Mouse (Mus musculus): Measurements from ENCODE around the gene Prkar1a. TPM values are rescaled to one million over a fixed set of nuclear protein-coding genes. Genes with fewer than 3 reads are reported as not detected.

Gene Prkar1a
- 100 to 1,000 TPM; 136 to 142 TPM for total RNA-seq (2021)
- long read RNA-seq, experiment 1, transcript Prkar1a-201 (11 exons, 3,359 nt), result major isoform, 71 of 145 reads
- long read RNA-seq, experiment 1, partial matches to known transcripts, result 53 of 145 reads
- long read RNA-seq, experiment 1, other reads (novel, unspliced or antisense), result 21 of 145 reads
- long read RNA-seq, experiment 2, transcript Prkar1a-201 (11 exons, 3,359 nt), result major isoform, 90 of 143 reads
- long read RNA-seq, experiment 2, partial matches to known transcripts, result 34 of 143 reads
- long read RNA-seq, experiment 2, other reads (novel, unspliced or antisense), result 19 of 143 reads

DNA sequence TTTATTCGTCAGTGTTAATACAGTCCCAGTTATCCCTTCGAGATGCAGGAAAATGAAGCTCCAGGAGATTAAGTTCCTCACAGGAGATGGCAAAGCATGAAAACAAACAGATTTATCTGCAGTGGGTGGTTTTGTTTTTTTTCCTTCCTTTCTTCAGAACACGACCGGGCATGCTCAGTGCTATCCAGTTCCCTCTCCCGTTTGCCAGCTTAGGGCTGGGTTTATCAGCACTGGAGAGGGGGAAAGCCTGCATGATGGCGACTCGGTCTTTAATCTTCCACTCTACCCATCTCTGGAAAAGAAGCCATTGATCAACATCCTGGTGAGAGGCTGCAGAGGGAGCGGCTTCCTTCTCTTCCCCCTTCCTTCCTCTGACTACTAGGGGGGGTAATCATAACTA is at the start of gene Prkar1a:
Prkar1a (plus strand) TSS at position 200 of the 400 bp plus-strand sequence.
- no peak for DNase-seq

DNA sequence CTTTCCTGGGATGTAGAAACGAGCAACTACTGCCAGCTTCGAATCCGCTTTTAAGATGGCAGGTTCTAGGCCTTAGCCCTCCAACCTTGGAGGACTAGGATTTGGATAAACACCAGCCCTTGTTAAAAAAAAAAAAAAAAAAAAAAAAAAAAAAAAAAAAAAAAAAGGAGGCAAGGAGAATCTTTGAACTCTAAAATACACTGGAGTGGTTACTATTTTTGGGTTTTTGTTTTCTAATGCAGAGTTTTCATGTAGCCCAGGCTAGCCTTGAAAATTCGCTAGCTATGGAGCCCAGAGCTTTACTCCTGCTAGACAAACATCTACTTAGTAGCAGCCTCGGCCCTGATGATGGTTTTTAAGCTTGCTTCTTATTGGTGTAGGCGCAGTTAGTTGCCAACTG is 41.6 kb upstream of the Prkar1a start:
- no peak for DNase-seq

DNA sequence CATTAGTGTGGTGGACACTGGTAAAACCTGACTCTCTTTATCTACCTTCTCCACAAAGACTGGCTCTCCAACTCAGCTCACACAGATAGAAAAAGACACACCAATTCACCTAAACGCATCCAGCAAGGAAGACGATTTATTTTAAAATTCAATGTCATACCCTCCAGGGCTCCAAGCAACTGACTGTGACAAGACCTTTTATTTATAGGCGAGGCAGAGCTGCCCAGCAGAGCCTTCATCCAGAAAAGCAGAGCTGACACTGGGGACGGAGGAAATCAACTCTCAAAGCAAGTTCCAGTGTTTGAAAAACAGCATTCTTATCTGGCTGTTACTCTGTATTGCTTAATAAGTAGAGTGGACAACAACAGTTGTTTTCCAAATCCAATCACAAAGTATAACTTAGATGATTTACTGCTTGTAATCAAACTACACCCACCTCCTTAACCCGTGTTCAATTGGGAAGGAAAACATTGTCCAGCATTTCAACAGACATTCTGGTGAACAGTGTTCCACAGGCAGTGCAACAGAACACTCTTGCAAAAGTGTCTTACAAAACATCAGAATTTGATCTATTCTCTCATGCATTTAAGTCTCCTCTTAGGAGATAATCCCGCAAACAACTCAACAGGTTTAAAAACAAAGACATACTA is 40.1 kb upstream of the Prkar1a start:
- no peak for DNase-seq

DNA sequence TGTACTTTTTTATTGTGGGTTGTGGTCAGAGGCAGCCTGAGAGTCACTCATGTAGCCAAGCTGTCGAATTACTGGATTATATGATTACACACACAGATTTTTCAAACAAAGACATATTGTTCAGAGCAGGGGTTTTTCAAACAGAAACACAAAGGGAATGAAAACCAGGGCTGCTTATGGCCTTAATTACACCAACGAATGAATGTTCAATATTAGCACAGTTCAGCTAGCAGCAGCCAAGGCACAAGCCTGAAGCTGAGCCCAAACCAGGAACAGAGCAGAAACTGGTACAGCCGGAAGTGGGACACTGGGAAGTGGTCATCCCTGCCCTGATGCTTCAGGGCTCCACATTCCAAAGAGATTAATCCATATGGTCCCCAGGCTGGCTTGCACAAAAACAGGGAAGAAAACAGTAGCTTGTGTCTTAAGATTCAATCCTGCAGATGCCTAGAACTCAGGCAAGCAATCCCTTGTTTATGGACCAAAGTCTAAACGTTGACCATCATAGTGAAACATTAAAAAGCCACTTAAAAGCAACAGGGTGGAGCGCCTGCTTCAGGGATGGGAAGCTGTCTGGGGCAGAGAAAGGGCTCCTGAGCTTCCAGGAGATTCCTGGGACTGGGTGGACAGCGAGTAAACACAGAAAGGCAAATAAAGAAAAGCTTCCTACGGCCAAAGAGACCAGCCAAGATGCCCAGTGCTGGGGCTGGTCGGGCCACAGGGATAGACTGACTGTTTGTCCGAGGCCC is 39.0 kb upstream of the Prkar1a start:
- DNase-seq, result no peak

DNA sequence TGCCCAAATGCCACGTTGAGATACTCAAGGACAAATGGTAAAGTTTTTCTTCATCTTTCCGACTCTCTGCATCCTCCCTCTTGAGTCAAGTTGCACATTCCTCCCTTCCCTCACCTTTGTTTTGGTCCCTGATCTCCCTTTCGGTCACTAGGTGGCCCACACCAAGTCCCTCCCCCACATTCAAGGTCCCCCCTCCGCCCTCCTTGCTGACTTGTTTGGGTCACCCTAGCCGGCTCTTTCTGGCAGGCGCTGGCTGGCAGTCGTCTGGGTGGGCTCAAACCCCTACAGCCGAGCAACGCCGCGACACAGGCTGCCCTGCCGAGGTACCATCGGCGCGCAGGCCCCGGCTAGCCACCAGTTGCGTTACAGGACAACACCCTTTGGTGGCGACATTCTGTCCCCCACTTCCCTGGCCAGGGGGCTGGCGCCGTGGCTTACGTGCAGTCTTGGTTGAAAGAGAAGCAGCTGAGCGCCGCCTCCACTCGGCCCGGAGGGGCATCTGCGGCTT is 38.4 kb upstream of the Prkar1a start:
- DNase-seq, result no peak

DNA sequence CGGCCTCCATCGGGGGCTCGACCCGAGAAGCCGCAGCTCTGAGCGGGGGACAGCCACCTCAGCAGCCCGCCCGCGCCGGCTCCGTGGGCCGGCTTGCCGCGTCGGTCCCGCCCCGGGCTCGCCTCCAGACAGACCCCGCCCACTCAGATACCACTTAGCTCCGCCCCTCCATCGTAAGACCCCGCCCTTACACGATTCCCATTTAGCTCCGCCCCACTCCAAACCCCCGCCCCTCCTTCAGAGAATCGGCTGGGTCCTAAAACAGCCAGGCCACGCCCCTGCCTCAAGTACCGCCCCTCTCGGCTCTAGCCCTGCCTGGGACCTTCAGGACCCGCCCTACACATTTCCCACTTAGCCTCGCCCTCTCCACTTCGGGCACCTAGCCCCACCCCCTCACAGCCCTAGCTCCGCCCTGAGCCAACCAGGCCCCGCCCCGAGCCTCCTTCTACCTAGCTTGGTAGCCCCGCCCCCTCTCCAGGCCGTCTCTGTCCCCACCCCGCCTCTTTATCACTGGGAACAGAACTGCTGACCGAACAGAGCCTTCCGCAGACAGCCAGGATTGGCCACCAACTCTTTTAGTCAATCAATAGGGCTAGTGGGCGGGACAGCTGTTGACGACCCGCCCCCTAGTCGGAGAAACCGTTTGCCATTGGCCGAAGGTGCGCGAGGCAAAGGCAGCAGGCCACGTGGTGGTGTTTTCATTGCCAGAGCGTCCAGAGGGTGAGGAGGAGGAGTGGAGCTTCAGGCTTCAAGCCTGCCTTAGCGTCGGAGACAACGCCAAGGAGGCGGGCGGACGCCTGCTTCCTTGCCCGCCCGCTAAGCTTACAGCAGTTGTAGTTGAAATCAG is 37.7 kb upstream of the Prkar1a start, which contains the start of gene Wipi1:
Wipi1 (minus strand) TSS at position 665 of the 847 bp plus-strand sequence.
- peak; percentile 99 for DNase-seq

DNA sequence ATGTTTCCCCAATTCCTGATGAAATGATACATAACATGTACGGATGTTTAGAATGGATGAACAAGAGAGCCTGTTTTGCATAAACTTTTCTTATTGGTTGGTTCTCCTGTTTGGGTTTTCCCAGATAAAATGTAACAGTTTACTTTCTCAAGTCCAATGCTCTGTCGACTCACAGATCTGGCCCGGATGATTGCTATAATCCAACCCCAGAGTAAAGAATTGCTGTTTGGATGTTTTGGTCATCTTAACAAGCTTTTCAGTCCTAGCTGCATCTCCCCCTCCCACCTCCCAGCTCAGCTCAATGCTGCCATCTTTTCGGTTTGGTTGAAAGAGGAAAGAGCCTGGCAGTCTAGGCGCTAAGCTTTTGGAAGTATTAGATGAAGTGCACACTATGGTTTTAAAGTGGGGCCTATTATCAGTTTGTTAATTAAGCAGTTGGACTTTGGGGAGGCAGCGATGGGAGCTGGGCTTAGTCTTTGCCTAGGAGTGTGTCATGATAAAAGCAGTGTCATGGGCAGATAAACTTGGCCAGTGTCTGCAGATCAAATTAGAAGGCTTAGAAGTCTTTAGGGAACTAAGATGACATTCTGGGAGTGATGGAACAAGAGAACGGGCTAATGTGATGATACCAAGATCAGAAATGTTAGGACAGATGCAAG is 36.2 kb upstream of the Prkar1a start:
- DNase-seq, result no peak

DNA sequence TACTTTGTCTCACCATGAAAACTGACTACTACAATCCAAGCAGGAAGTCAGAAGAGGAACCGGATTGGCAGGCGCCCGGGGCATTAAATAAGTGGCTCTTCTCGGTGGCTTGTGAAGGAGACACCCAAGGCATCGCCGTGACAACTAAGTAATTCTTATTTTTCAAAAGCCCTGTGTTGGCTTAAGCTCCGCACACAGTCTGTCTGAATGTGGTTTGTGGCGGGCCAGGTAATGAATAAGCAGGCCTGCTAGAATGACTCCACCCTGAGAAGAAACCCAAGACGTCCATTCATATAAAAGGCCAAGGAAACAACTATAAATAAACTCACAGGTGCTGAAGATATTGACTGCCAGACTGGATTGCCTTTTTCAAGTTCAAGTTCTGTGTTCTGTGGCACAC is 33.9 kb upstream of the Prkar1a start:
- no peak for DNase-seq

DNA sequence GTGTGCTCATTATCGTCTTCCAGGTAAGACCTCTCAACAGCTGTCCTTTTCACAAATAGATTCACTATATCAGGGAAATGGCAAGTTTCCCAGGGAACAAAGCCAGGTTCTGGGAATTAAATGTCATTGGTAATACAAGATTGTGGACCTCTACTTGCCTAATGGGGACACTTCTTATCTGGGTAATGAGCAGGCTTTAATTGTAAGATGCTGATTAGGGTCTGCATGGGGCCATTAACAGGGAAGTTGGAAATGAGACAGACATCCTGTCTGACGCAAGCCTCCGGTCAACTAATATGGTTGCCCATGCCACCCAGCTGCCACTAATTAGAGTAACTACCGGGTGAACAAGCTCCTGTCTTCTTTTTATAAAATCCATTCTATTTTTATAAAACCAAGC is 32.9 kb upstream of the Prkar1a start:
- no peak for DNase-seq

DNA sequence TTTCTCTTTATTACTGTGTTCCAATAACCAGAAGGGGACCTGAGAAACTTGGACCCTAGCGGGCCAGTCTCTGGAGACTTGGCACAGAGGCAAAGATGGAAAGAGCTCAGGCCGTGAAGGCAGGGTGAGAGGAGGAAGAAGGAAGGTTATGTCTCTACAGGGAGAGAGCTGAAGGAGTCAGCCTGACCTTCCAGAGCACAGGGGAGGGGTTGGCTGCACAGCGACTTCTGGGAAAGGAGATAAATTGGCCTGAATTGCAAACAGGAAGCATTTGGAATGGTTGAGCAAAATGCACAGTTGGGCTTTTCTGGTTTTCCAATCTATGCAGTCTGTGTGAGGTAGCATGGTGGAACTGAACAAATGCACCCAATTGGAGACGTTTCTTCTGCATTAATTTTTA is 32.4 kb upstream of the Prkar1a start:
- DNase-seq, result no peak

DNA sequence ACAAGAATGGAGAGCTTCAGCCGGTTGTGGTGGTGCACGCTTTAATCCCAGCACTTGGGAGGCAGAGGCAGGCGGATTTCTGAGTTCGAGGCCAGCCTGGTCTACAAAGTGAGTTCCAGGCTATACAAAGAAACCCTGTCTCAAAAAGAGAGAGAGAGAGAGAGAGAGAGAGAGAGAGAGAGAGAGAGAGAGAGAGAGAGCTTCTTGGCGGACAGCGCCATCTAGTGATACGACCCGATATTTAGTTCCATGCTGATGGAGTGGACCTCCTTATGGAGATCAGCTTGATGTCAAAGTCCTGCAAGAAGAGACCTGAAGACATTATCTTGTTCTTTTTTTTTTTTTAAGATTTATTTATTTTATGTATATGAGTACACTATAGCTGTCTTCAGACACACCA is 30.1 kb upstream of the Prkar1a start:
- peak; percentile 14 for DNase-seq

DNA sequence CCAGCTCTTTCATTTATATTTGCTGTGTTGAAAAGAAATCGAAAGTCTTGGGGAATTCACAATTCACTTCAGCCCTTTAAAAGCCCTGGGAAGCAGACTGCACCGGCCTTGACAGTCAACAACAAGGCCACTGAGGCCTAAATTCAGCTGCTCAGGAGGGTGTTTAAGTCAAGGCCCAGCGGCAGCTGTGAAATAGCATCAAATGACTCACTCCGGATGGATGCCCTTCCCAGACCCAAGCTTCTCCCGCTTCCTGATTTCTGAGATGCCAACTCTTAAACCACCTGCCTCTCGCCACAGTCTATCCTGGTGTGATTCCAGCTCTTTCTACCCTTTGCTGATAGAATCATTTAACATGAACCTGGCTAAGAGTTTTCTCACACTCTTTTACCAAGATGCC is 28.8 kb upstream of the Prkar1a start:
- no peak for DNase-seq

DNA sequence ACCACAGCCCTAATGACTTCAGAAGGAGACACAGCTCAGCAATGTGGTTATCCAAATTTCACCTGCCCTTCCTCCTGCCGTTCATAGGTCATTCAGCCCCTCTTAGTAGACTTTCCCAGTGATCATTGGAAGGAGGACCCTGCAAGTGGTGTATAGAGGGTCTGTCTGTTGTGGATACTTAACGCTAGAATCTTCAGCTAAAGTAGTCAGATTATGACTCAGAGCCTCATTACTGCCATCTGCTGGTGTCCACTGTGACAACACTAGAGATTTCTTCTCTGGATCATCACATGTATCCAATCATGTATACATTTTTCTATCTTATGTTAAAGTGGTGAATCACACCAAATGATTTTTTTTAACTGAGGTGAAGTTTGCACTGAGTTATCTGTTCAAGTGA is 28.0 kb upstream of the Prkar1a start:
- DNase-seq, result no peak

DNA sequence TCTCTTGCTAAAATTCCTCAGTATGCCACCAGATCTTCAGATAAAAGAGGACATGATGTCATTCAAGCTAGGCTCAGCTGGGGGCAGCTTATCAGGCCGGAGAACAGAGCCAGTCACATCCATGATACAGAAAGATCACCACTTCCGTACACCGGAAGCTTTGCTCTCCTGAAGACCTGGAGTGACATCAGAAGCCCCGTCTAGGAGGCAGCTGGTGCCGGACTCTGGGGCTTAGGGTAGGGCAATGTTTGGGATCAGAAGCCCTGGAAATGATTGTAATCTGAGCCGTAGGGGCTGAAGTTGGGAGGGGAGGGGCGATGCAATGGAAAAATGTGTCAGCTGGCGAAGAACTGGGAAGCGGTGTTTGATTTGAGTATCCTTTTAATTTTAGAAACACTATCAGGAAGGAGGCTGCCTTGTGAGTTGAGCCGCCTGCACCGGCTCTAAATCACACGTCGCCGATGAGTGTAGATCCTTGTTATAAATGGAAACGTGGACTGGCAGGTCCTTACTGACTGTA is 26.6 kb upstream of the Prkar1a start:
- DNase-seq, result no peak

DNA sequence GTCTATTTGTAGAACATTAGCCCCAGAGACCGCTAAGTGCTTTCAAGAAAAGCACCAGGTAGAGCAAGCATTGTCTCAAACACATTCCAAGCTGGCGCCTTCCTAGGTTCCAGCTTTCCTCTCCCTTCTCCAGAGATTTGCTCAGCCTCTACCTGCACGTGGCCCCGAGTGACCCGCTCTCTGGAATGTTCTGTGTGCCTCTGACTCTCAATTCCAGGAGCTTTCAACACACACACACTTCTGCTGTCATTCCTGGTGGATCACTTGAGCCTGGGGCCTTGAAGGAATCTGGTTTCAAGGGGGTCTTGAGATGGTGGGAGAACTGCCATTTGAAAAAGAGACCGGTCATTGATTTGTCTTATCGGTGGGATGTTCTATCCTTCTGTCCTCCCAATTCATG is 26.0 kb upstream of the Prkar1a start:
- no peak for DNase-seq

DNA sequence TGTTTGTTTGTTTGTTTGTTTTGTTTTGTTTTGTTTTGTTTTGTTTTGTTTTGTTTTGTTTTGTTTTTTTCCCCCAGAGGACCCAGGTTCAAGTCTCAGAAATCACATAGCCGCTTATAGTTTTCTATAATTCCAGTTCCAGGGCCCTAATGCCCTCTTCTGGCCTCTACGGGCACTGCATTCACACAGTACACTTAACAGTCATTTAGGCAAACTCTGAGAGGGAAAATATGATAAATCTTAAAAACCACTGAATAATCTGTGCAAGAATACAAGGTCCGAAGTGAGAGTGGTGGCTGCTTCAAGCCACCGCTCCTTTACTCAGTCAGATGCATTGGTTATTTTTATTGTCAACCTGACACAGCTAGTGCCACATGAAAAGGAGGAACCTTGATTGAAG is 21.6 kb upstream of the Prkar1a start:
- no peak for DNase-seq

DNA sequence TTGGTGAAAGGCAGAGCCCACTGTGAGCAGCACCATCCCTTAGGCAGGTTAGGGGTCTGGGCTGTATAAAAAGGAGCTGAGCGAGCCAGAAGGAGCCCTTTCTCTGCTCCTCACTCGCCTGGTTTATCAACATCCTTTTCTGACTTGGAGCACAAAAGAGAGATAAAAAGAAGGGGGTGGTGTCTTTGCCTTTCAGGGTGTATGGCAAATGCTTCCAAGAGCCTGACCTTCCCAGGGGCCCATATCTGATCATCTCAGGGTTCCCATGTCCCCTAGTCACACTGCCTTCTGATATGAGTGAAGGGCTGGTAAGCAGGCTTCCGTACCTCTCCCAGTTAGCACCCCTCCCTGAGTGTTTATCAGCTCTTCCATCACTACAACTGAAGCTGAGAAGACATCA is 21.1 kb upstream of the Prkar1a start:
- no peak for DNase-seq

DNA sequence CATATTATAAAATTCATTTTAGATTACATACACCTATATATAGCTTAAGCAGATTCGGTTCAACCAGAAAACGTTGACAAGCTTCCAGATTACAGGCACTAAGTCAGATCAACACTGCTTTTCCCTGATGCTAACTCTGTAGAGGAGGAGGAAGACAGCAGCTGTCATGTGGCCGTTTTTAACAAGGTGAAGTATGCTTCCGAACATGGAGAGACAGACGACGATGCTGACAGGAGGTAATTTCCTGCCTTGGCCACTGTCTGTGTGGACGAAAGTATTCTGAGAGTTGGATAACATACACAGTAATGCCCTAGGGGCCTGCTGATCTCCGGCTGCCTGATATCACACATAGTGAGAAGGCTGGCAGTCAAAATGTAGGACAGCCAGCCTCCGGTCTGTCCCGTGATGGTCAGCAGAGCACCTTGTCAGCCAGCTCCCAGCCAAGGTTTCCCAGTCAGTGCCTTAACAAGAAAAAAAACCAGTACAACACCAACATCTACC is 20.1 kb upstream of the Prkar1a start:
- DNase-seq, result no peak

DNA sequence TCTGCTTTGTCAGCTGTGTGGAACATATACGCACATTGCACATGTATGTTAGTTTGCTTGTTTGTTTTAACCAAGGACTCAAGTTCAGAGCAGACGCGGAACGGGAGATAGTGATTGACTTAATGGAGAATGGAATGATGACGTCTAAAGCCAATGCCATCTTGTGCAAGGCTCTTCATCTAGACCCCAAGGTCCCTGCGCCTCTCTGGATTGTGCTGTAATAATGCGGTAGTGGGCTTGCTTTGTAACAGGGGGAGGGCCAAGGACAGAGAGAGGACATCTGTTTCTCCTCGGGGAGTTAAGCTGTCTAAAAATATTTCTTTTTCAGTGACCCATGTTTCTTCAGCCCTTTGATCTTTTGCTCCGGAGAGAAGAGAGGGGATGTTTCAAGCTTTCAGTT is 14.3 kb upstream of the Prkar1a start:
- no peak for DNase-seq

DNA sequence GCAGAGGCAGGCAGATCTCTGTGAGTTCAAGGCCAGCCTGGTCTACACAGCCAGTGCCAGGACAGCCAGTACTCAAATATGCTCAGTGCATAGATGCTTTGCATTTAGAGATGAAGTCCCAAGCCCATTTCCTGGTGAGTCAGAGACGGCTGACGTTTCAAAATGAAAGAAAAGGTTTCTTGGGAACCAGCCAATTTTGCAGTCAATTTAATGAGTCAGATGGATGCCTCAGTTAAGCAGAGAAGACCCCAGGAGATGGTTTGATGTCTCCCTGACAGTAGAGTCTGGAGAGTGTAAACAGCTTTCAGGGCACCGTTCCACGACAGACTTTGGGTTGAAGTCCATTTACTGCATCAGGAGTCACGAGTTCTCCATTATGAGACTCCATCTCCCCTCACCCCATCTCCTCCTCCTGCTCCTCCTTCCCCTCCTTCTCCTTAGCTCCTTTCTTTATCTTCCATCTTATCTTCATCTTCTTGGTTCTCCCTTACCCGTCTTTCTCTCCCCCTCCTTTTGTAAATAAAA is 13.3 kb upstream of the Prkar1a start:
- no peak for DNase-seq

Measured in gastrocnemius, postnatal 25 days (tissue).